ENCODE assay signal across 8 mouse cellular contexts in genomic region chr11:54413017-54413416, GRCm38 (mm10). TPM values are rescaled to one million over a fixed set of nuclear protein-coding genes. Genes with fewer than 3 reads are reported as not detected.
DNase-seq lines count a peak whose midpoint lies in the region; ATAC-seq and TF ChIP-seq lines count a peak whose summit lies in the region.

No protein-coding gene starts in this region.

- 0 out of 2 replicates have a peak, but pooled peaks cover 4% of the 10 kb centered on the region for H3K27me3 ChIP-seq in intestine, embryonic 14.5 days (replicated peaks; ENCODE audit: control insufficient read depth, insufficient read depth, low read length)
- 0 out of 2 replicates have a peak, but pooled peaks cover 9% of the 10 kb centered on the region for H3K27me3 ChIP-seq in intestine, postnatal 0 days (replicated peaks; ENCODE audit: control insufficient read depth, insufficient read depth, low read length)
- no peaks in the 10 kb centered on the region for H3K27me3 ChIP-seq in myocyte (ENCODE audit: control insufficient read depth, insufficient read depth, insufficient read length)

- no peaks in the 10 kb centered on the region for H3K36me3 ChIP-seq in intestine, embryonic 14.5 days (ENCODE audit: control insufficient read depth, insufficient read depth, low read length)
- no peaks in the 10 kb centered on the region for H3K36me3 ChIP-seq in intestine, postnatal 0 days (ENCODE audit: control insufficient read depth, insufficient read depth)
- H3K36me3 ChIP-seq in myocyte (ENCODE audit: control insufficient read depth, insufficient read depth), result no peaks in the 10 kb centered on the region

- H3K9me3 ChIP-seq in intestine, embryonic 14.5 days (ENCODE audit: control insufficient read depth, low read length), result no peaks in the 10 kb centered on the region
- H3K9me3 ChIP-seq in intestine, postnatal 0 days (ENCODE audit: control insufficient read depth), result no peaks in the 10 kb centered on the region

- TF ChIP-seq CTCF in intestine, postnatal 0 days (IDR thresholded peaks at IDR 0.05; ENCODE audit: low read depth), result no peak

- H3K9ac ChIP-seq in intestine, embryonic 14.5 days (ENCODE audit: low read length), result no peak overlapping the region
- H3K9ac ChIP-seq in intestine, postnatal 0 days (ENCODE audit: low read depth, low read length), result no peak overlapping the region

- DNase-seq in intestine, embryonic 14.5 days (ENCODE audit: low spot score), result no peak
- peak; percentile 33 for DNase-seq in c-Kit-positive CD71-negative TER-119-negative erythroid progenitor cells, embryonic 14.5 days (ENCODE audit: low read depth)
- DNase-seq in large intestine, adult 2 months (ENCODE audit: low read depth, low spot score), result peak; percentile 3
- DNase-seq in B cell, adult 2 months, result no peak
- DNase-seq in adipocyte (ENCODE audit: low spot score), result no peak
- DNase-seq in cerebellum, adult 9-10 months, result no peak

- no peak overlapping the region for H3K27ac ChIP-seq in intestine, embryonic 14.5 days (ENCODE audit: low read depth)
- H3K27ac ChIP-seq in intestine, postnatal 0 days (ENCODE audit: low read depth, low read length), result no peak overlapping the region

- no peak overlapping the region for H3ac ChIP-seq in myocyte (ENCODE audit: control insufficient read depth, insufficient read length)

- H3K4me3 ChIP-seq in intestine, embryonic 14.5 days (ENCODE audit: low read depth, low read length), result no peak overlapping the region
- no peak overlapping the region for H3K4me3 ChIP-seq in intestine, postnatal 0 days (ENCODE audit: low read depth, low read length)
- H3K4me3 ChIP-seq in myocyte, result no peak overlapping the region

- 0 out of 2 replicates have a peak, but pooled peaks cover 2% of the 10 kb centered on the region for H3K4me1 ChIP-seq in intestine, embryonic 14.5 days (replicated peaks; ENCODE audit: control insufficient read depth, insufficient read depth, low read length)
- H3K4me1 ChIP-seq in intestine, postnatal 0 days (replicated peaks; ENCODE audit: control insufficient read depth, insufficient read depth, low read length), result no peaks in the 10 kb centered on the region

- no peak for TF ChIP-seq POLR2A in myocyte (IDR thresholded peaks at IDR 0.05; ENCODE audit: insufficient read length, low read depth)

- H3K4me2 ChIP-seq in intestine, embryonic 14.5 days (ENCODE audit: low read length), result peak overlapping the region; percentile 6
- H3K4me2 ChIP-seq in intestine, postnatal 0 days (replicated peaks; ENCODE audit: low read depth), result no peak overlapping the region
- peak overlapping the region; percentile 62 for H3K4me2 ChIP-seq in myocyte (ENCODE audit: low read depth)

- no peak for ATAC-seq in intestine, embryonic 14.5 days (replicated peaks; ENCODE audit: low FRiP score, low TSS enrichment, low read depth)
- no peak for ATAC-seq in intestine, postnatal 0 days

- 15% methylated on average over 6 of the region's 6 CpGs for WGBS in intestine, embryonic 14.5 days
- WGBS in intestine, postnatal 0 days, result 8% methylated on average over 6 of the region's 6 CpGs
- WGBS in large intestine, adult 2 months, result 5% methylated on average over 6 of the region's 6 CpGs

- H3K79me2 ChIP-seq in myocyte (ENCODE audit: control insufficient read depth, insufficient read depth), result no peaks in the 10 kb centered on the region

TF ChIP-seq in myocyte, 11 proteins besides CTCF, POLR2A, EP300 and RAD21:
- no peak for TF ChIP-seq SRF (IDR thresholded peaks at IDR 0.05; ENCODE audit: control insufficient read depth, insufficient read length, low read depth)
- TF ChIP-seq MYOD1 (IDR thresholded peaks at IDR 0.05; ENCODE audit: control insufficient read depth in 1 of 3, insufficient read length in 2 of 3, low read depth in 2 of 3), result no peak
- TF ChIP-seq CEBPB (IDR thresholded peaks at IDR 0.05; ENCODE audit: insufficient read depth, poor library complexity, severe bottlenecking), result no peak
- no peak for TF ChIP-seq MYOG (IDR thresholded peaks at IDR 0.05; ENCODE audit: control insufficient read depth in 1 of 3, insufficient read depth in 1 of 3, insufficient read length in 2 of 3, low read depth in 2 of 3)
- TF ChIP-seq USF1 (IDR thresholded peaks at IDR 0.05; ENCODE audit: low read depth), result no peak
- TF ChIP-seq REST (IDR thresholded peaks at IDR 0.05; ENCODE audit: insufficient read depth, insufficient read length), result no peak
- TF ChIP-seq E2F4 (IDR thresholded peaks at IDR 0.05; ENCODE audit: insufficient read depth), result no peak
- no peak for TF ChIP-seq MAX (IDR thresholded peaks at IDR 0.05; ENCODE audit: low read depth)
- no peak for TF ChIP-seq TCF3 (IDR thresholded peaks at IDR 0.05; ENCODE audit: insufficient read length, low read depth)
- no peak for TF ChIP-seq POLR2AphosphoS2 (IDR thresholded peaks at IDR 0.05; ENCODE audit: insufficient read length, low read depth)
- TF ChIP-seq TCF12 (IDR thresholded peaks at IDR 0.05; ENCODE audit: insufficient read depth, poor library complexity, severe bottlenecking), result no peak

RNA-seq across cellular contexts. Expression of gene Fnip1, which starts 25.0 kb away (rescaled TPM):
- 12.4 and 14.0 TPM in 2 replicates for polyA plus RNA-seq in intestine, embryonic 14.5 days (2014; fragmentation: Nextera tagmentation; extraction: Ambion mirVana)
- 5.7 and 6.0 TPM in 2 replicates for polyA plus RNA-seq in intestine, postnatal 0 days (2015; fragmentation: Nextera tagmentation; extraction: Ambion mirVana)
- 1.1 and 1.9 TPM in 2 replicates for polyA plus RNA-seq in large intestine, adult 2 months (2012; rRNA removed)
- polyA plus RNA-seq in myocyte (2012; fragmentation: generic; extraction: Trizol), result 3.9 TPM

RNA-seq across cellular contexts. Expression of gene Meikin, which starts 42.6 kb away (rescaled TPM):
- polyA plus RNA-seq in intestine, embryonic 14.5 days (2014; fragmentation: Nextera tagmentation; extraction: Ambion mirVana), result not detected in 2 replicates
- polyA plus RNA-seq in intestine, postnatal 0 days (2015; fragmentation: Nextera tagmentation; extraction: Ambion mirVana), result not detected in 2 replicates
- polyA plus RNA-seq in large intestine, adult 2 months (2012; rRNA removed), result not detected in 2 replicates
- not detected for polyA plus RNA-seq in myocyte (2012; fragmentation: generic; extraction: Trizol)

Comparison
In these comparisons a context has a peak if more than half of its experiments do, and no peak if none do; other contexts are left out.
1. DNase-seq: peak in c-Kit-positive CD71-negative TER-119-negative erythroid progenitor cells, embryonic 14.5 days (single experiment) and large intestine, adult 2 months (single experiment); none in intestine, embryonic 14.5 days (single experiment), B cell, adult 2 months (0 of 2), adipocyte (single experiment) and cerebellum, adult 9-10 months (single experiment).